Mouse (Mus musculus): ENCODE measurements around the gene Fgfr2. TPM values are rescaled to one million over a fixed set of nuclear protein-coding genes. Genes with fewer than 3 reads are reported as not detected.
A peak's percentile ranks its signal among the peaks of the same experiment; 100 is the strongest.

The Fgfr2 gene
- polyA plus RNA-seq, 1 experiment from 2014 or later: 81.1 TPM

DNA sequence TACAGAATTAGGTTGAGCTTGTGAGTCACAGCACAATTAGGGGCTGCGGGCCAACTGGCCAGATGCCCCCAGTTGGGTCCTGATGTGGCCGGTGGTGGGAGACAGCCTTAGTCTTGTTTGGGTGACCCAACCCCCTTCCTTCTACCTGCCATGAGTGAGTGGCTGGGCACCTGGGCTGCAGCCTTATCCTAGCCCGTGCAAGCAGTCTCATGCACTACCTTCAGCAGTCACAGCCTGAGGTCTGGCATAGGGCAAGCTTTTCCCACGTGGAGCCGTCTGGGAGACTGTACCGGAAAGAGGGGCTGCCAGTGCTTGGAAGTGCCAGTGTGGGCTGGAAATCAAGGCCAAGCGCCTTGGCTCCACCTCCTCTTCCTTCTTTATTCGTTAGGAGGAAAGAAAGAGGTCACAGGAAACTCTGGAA, 2173.8 kb downstream of the Fgfr2 start:
- H3K27ac ChIP-seq: no peak overlapping the region
- H3K4me3 ChIP-seq: no peak overlapping the region
- no peak overlapping the region for H3K4me2 ChIP-seq (replicated peaks)
- no peaks in the 10 kb centered on the region for H3K27me3 ChIP-seq
- no peak for ATAC-seq (ENCODE audit: low FRiP score)
- no peak overlapping the region for H3K9ac ChIP-seq
- H3K36me3 ChIP-seq: no peaks in the 10 kb centered on the region
- H3K4me1 ChIP-seq: no peaks in the 10 kb centered on the region
- 53% methylated on average over 8 of the region's 8 CpGs for WGBS
- no peaks in the 10 kb centered on the region for H3K9me3 ChIP-seq (replicated peaks)

DNA sequence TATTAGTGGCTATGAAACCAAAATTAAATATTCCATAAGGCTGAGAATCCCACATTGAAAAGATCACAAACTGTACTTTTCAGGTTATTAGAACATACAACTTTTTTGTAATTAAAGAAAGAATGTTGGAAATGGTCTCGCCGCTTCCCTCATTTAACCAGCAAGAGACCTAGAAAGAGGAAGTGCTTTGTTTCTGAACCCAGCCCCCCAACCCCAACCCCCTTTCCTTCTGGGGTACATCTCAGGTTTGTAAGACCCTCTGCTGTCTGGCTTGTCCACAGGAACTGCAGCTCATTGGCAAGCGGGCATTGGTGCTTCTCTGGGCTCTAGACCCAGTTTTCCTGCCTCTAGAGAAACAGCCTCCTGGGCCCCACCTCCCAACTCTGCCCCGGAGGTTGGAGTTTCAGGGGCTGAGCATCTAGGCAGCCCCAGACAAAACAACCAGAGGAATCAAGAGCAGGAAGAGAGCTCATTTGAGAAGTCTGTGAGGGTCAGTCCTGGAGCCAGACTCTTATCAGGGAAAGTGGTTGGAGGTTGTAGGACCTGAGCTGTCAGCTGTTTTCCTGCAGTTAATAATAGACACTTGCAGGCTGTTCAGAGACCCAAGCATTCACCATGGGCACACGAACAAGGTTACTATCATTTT, 2174.5 kb downstream of the Fgfr2 start:
- H3K27me3 ChIP-seq: no peaks in the 10 kb centered on the region
- no peaks in the 10 kb centered on the region for H3K4me1 ChIP-seq
- no peak overlapping the region for H3K4me2 ChIP-seq (replicated peaks)
- no peaks in the 10 kb centered on the region for H3K36me3 ChIP-seq
- H3K9ac ChIP-seq: no peak overlapping the region
- H3K27ac ChIP-seq: no peak overlapping the region
- WGBS: 71% methylated on average over 5 of the region's 5 CpGs
- H3K9me3 ChIP-seq (replicated peaks): no peaks in the 10 kb centered on the region
- ATAC-seq (ENCODE audit: low FRiP score): no peak
- H3K4me3 ChIP-seq: no peak overlapping the region

DNA sequence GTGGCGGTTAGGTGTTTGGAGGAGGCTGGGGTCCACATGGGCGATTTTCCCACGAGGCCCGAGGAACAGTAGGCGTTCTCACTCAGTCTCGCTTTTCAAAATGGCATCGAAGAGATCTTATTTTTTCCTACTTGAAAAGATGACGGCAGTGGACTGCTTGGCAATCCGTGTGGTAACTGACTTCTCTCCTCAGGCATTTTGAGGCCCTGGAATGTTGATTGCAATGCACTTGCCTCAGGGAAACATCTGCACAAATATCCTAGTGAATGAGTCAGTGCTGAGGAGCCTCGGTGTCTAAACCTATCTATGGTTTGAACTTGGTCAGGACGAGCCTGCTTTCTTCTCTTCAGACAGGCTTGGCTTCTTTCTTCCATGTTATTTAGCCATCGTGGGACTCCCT, 2176.8 kb downstream of the Fgfr2 start:
- Histone ChIP-seq H3K4me2 (replicated peaks) (no peak overlapping the region), H3K9me3 (replicated peaks) (no peaks in the 10 kb centered on the region), H3K9ac (no peak overlapping the region), H3K4me1 (no peaks in the 10 kb centered on the region), H3K27ac (no peak overlapping the region), H3K4me3 (no peak overlapping the region), H3K27me3 (no peaks in the 10 kb centered on the region), H3K36me3 (no peaks in the 10 kb centered on the region)
- 88% methylated on average over 12 of the region's 12 CpGs for WGBS
- no peak for ATAC-seq (ENCODE audit: low FRiP score)

DNA sequence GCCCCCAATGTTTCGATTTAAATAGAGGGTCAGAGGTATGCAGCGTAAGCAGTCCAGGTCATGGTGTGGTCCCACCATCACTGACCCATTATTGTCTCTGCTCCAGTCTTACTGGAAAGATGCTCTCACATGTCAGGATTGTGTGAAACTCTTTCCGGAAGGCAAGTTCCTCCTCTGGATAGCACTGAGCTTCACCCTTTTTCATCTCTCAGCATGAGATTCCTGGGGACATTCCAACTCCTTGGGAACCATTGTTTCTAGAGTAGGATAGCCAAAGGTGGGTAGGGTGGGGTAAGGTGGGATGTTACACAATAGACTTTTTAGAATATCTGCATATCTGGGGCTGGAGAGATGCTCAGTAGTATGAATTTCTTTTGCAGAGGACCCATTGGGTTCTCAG, 2177.4 kb downstream of the Fgfr2 start:
- no peak for ATAC-seq (ENCODE audit: low FRiP score)
- 84% methylated on average over 3 of the region's 3 CpGs for WGBS

DNA sequence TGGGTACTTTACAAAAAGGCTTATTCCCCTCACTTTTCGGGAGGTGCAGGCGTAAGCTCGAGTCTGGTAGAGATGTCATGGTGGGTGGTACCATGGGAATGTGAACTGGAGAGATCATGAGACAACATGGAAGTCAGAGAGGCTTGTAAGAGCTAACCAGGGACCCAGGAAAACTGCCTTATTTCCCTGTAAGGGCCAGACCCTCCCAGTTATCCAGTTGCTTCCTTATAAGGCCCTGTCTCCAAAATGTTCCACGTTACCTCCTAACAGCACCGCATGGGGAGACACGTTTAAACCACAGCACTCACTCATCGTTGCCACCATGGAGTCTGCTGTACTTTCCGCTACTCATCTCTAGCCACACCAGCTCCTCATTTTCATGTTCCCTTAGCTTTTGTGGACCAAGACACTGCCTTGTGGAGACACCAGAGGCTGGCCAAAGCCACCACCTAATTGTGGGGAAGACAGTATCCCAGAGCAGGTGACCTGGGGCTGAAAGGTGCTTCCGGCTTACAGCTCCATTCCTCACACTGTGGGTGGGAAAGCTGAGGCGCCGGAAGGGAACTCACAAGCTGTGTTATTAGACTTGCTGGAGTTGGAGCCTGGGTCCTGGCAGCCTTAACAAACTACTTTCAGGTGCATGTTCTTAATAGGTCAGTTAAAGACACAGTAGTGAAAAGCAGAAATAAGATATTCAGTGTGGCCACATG, 2178.2 kb downstream of the Fgfr2 start:
- Histone ChIP-seq H3K9me3 (replicated peaks) (no peaks in the 10 kb centered on the region), H3K4me1 (no peaks in the 10 kb centered on the region), H3K9ac (no peak overlapping the region), H3K36me3 (no peaks in the 10 kb centered on the region), H3K4me3 (no peak overlapping the region), H3K27me3 (no peaks in the 10 kb centered on the region), H3K4me2 (replicated peaks) (no peak overlapping the region), H3K27ac (no peak overlapping the region)
- ATAC-seq (ENCODE audit: low FRiP score): no peak
- WGBS: 89% methylated on average over 11 of the region's 11 CpGs

More for the DNA sequence above, 2177.4 kb downstream of the Fgfr2 start:
- H3K27me3 ChIP-seq: no peaks in the 10 kb centered on the region
- H3K4me1 ChIP-seq: no peaks in the 10 kb centered on the region
- no peak overlapping the region for H3K4me3 ChIP-seq
- H3K4me2 ChIP-seq (replicated peaks): no peak overlapping the region
- H3K27ac ChIP-seq: no peak overlapping the region
- H3K36me3 ChIP-seq: no peaks in the 10 kb centered on the region
- no peaks in the 10 kb centered on the region for H3K9me3 ChIP-seq (replicated peaks)
- no peak overlapping the region for H3K9ac ChIP-seq

DNA sequence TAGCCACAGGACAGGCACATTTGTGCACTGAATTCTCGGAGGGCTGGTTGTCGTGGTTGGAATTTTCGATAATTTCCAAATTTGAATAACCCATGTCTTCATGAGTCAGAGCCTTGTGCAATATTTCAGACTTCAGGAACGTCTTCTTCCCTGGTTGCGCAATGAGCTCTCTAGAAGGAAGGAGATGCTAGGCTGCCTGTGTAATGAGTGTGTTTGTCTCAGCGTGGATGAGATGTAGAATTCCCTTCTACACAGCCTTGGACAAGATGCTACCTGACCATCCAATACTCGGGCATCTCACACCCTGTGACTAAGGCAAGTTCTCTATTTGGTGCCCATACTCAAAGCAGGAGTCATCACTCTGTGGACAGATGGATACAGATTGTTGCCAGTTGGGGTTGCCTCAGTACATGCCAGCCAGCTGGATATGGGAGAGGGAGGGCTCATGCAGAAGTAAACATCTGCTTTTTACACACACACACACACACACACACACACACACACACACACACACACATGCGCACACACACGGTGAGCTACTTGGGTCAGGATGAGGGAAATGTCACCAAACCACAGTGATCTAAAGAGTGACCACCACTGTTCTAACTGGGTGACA, 2179.8 kb downstream of the Fgfr2 start:
- no peak for ATAC-seq (ENCODE audit: low FRiP score)

DNA sequence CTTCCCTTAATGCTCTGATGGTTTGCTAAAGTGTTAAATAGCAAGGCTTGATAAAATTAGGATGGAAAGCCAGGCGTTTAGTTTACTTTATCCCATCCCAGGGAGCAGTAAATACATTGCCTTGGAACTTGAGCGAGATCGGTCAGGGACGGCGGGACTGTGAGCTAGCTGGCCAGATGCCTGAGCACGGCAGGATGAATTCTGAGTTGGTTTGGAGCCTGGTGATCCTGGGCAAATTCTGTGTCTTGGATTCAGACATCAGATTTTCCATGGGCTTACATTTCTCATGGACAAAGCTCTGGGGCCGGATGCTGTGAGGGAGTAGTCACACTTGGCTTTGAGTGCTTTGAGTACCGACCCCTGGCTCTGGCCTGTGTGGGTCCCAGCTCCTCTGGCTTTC, 2182.4 kb downstream of the Fgfr2 start:
- Histone ChIP-seq H3K36me3 (no peaks in the 10 kb centered on the region), H3K27ac (no peak overlapping the region), H3K9me3 (replicated peaks) (no peaks in the 10 kb centered on the region), H3K27me3 (peaks cover 41% of the 10 kb centered on the region), H3K4me3 (no peak overlapping the region), H3K4me2 (replicated peaks) (no peak overlapping the region), H3K4me1 (peaks cover 10% of the 10 kb centered on the region; the same call in 1 of the 2 replicates), H3K9ac (no peak overlapping the region)
- no peak for ATAC-seq (ENCODE audit: low FRiP score)
- WGBS: 85% methylated on average over 8 of the region's 8 CpGs

More for the DNA sequence above, 2179.8 kb downstream of the Fgfr2 start:
- Histone ChIP-seq H3K9ac (no peak overlapping the region), H3K27ac (no peak overlapping the region), H3K4me3 (no peak overlapping the region), H3K4me2 (replicated peaks) (no peak overlapping the region), H3K4me1 (no peaks in the 10 kb centered on the region), H3K36me3 (no peaks in the 10 kb centered on the region), H3K27me3 (peaks cover 14% of the 10 kb centered on the region), H3K9me3 (replicated peaks) (no peaks in the 10 kb centered on the region)
- 88% methylated on average over 9 of the region's 9 CpGs for WGBS

DNA sequence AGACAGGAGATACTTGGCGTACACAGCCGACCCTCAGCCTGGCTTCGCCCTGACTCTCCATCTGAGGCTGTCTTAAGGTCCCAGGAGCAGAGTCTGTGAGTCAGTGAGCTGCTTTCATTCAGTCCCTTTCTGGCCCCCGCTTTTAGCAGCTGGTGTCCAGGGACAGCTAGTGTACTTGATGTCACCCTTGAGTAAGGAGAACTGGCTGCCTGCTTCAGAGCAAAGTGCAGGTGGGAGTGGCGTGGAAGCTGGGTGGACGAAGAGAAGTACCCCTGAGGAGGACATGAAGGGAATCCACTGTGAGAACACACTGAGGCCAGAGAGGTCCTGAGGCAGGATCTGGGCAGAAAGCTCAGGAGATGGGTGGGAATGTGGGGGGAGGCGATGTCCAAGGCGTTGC, 2184.3 kb downstream of the Fgfr2 start:
- Histone ChIP-seq H3K27me3 (peaks cover 59% of the 10 kb centered on the region), H3K9ac (no peak overlapping the region), H3K4me3 (no peak overlapping the region), H3K4me1 (peaks cover 10% of the 10 kb centered on the region; the same call in 1 of the 2 replicates), H3K36me3 (no peaks in the 10 kb centered on the region), H3K4me2 (replicated peaks) (no peak overlapping the region), H3K9me3 (replicated peaks) (no peaks in the 10 kb centered on the region), H3K27ac (no peak overlapping the region)
- no peak for ATAC-seq (ENCODE audit: low FRiP score)
- 95% methylated on average over 8 of the region's 8 CpGs for WGBS

DNA sequence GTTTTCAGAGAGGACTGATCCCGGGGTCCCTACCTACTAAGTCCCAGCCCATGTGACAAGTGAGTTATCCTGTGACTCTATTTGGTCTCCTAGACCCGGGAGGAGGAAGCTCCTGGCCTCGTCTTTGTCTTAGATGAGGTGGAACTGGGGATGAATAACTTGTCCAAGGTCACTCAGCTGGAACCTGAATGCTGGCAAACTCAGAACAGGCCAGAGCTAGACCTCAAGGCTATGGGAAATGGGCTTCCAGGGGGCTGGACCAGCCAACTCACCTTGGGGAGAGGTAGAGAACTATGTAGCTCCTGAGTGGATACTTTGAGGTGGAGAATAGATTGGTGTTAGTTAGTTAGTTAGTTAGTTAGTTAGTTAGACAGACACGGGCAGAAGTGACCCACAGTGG, 2185.1 kb downstream of the Fgfr2 start:
- Histone ChIP-seq H3K4me2 (replicated peaks) (no peak overlapping the region), H3K27me3 (peaks cover 68% of the 10 kb centered on the region), H3K9ac (no peak overlapping the region), H3K4me1 (peaks cover 10% of the 10 kb centered on the region; the same call in 1 of the 2 replicates), H3K4me3 (no peak overlapping the region), H3K36me3 (no peaks in the 10 kb centered on the region), H3K27ac (no peak overlapping the region), H3K9me3 (replicated peaks) (no peaks in the 10 kb centered on the region)
- WGBS: 63% methylated on average over 4 of the region's 4 CpGs
- no peak for ATAC-seq (ENCODE audit: low FRiP score)

DNA sequence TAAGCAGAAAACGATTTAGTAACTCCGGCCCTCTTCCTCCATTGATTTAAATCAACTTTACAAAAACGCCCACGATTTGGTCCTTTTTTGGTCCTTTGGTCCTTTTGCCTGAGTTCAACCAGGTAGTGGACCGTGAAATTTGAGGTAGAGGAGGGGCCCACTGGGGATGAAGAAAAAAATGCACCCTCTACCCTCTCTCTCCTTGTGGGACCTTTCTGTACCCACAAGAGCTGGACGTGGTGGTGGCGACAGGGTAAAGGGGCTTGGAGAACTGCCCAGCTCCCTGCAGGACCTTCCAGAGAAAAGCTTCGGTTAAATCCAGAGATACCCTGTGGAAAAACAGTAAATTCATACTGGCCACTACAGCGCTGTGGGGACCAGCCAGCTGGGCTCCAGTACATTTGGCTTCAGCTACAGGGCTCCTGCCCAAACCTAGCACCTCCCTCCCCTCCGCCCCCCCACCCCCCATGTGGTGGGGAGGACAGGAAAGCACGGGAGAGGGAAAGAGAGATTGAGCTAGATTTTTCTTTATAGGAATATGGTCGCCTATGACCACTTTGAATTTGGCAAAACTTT, 2185.8 kb downstream of the Fgfr2 start:
- H3K9ac ChIP-seq: no peak overlapping the region
- H3K36me3 ChIP-seq: no peaks in the 10 kb centered on the region
- H3K27ac ChIP-seq: no peak overlapping the region
- peaks cover 10% of the 10 kb centered on the region; the same call in 1 of the 2 replicates for H3K4me1 ChIP-seq
- H3K9me3 ChIP-seq (replicated peaks): no peaks in the 10 kb centered on the region
- no peak for ATAC-seq (ENCODE audit: low FRiP score)
- 31% methylated on average over 12 of the region's 12 CpGs for WGBS
- no peak overlapping the region for H3K4me2 ChIP-seq (replicated peaks)
- H3K27me3 ChIP-seq: peaks cover 73% of the 10 kb centered on the region
- H3K4me3 ChIP-seq: no peak overlapping the region

DNA sequence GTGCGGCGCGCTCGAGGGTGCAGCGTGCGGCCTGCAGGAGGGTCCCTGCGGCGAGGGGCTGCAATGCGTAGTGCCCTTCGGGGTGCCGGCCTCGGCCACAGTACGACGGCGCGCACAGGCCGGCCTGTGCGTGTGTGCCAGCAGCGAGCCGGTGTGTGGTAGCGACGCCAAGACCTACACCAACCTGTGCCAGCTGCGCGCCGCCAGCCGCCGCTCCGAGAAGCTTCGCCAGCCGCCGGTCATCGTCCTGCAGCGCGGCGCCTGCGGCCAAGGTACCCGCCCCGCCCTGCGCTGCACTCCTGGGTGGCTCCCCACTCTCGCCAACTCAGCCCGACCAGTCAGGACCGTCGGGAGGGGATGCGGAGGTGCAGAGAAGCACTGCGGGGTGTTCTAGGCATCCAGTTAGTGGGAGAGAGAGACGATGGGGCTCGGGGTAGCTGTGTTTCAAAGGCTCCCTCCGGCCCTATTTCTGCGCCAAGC, 2186.6 kb downstream of the Fgfr2 start:
- WGBS: under 1% methylated on average over 49 of the region's 49 CpGs
- peaks cover 76% of the 10 kb centered on the region for H3K27me3 ChIP-seq
- ATAC-seq (ENCODE audit: low FRiP score): 0 out of 2 replicates have a peak, but pooled peaks have one; percentile 22

DNA sequence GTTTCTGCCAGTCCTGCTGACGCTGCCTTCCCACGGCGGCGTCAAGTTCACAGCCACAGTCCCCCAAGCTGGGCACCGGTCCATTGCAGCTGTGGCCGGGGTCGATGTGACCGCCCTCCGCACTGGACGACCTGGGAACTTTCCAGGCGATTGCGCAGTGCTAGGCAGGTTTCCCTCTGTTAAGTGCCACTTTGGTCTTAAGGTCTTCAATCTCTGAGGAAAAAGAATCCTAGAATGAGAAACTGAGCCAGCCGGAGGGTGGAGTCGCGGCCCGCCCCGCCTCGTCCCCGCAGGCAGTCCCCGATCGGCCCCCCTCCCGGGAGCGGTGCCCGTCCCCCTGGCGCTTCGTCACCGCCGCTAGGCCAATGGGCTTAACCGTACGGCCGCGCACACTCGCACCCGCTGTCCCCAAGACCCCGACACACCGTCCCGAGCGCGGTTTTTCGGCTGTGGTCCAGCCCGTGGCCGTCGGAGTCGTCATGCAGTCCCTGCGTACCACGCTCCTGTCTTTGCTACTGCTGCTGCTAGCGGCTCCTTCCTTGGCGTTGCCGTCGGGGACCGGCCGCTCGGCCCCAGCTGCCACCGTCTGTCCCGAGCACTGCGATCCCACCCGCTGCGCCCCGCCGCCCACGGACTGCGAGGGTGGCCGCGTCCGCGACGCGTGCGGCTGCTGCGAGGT, 2187.2 kb downstream of the Fgfr2 start, which contains the start of gene Htra1:
Gene Htra1, plus strand, starts transcription at position 319 of the 679 bp plus-strand sequence.
- Histone ChIP-seq H3K4me1 (peaks cover 10% of the 10 kb centered on the region; the same call in 1 of the 2 replicates), H3K9me3 (replicated peaks) (no peaks in the 10 kb centered on the region), H3K27me3 (peaks cover 76% of the 10 kb centered on the region), H3K36me3 (no peaks in the 10 kb centered on the region), H3K4me3 (peak within 1 kb of the TSS; percentile 45), H3K27ac (no peak within 1 kb of the TSS), H3K4me2 (replicated peaks) (peak within 1 kb of the TSS; percentile 68), H3K9ac (peak within 1 kb of the TSS; percentile 40)
- under 1% methylated on average over 63 of the region's 70 CpGs for WGBS
- ATAC-seq (ENCODE audit: low FRiP score): peak; percentile 68

More for the DNA sequence above, 2186.6 kb downstream of the Fgfr2 start:
- Histone ChIP-seq H3K36me3 (no peaks in the 10 kb centered on the region), H3K4me1 (peaks cover 10% of the 10 kb centered on the region; the same call in 1 of the 2 replicates), H3K9ac (peak overlapping the region; percentile 40), H3K4me3 (peak overlapping the region; percentile 45), H3K27ac (no peak overlapping the region), H3K4me2 (replicated peaks) (peak overlapping the region; percentile 68), H3K9me3 (replicated peaks) (no peaks in the 10 kb centered on the region)

Measured in hindbrain, embryonic 12.5 days (tissue).